Mouse (Mus musculus) spleen, postnatal 36 days (tissue): Measurements from ENCODE around the gene Sptbn1.

Experiments used
- DNase-seq, 2 experiments: peaks; one replicate each; pipeline ENCODE4 v3.0.0; 2022; ENCODE audit warnings: low spot score in 2 of 2, mixed read lengths in 1 of 2

Sptbn1 gene

GRCm38 (mm10) chr11:30132581-30132980 is 135.4 kb downstream of the Sptbn1 start:
- DNase-seq: no peak

DNA sequence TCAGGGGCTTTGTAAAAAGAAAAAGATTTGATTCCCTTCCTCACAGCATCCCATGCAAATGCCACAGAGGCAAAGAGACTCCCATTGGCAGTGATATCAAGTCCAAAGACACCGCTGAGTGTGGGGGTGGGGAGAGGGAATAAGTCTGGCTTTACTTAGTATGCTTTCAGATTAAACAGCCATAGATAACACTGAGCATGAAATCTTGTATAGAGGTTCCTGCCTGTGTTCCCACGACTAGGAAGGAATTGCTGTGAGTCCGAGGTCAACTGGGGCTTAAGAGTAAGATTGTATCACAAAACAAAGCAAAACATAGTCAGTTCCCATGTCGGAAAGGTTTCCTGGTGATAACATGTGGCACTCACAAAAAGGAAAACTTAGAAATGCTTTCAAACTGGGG is 136.3 kb downstream of the Sptbn1 start:
- no peak for DNase-seq

GRCm38 (mm10) chr11:30129339-30129738 is 138.6 kb downstream of the Sptbn1 start:
- no peak for DNase-seq

GRCm38 (mm10) chr11:30126840-30127239 is 141.1 kb downstream of the Sptbn1 start:
- DNase-seq: no peak

- DNase-seq: no peak
Measured at GRCm38 (mm10) chr11:30118038-30118437, 149.9 kb downstream of the Sptbn1 start.

GRCm38 (mm10) chr11:30113631-30114030 is 154.3 kb downstream of the Sptbn1 start:
- DNase-seq: no peak

DNA sequence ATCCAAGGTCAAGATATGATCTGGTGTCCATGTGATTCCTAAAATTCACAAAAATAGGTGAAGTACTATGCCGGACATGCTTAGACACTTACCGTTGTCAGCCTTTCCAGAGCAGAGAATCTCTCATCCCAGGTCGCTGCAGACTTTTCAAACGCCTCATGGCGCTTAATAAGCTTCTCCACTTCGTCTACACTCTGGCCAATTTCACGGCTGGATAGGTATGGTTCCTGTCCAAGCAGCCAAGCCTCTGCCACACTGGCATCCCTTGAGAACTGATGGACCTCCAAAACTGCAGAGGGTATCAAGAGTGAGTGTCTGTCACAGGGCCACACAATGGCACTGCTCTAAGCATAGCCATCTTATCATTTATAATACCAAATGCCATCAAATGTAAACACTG is 157.3 kb downstream of the Sptbn1 start:
- no peak for DNase-seq

DNA sequence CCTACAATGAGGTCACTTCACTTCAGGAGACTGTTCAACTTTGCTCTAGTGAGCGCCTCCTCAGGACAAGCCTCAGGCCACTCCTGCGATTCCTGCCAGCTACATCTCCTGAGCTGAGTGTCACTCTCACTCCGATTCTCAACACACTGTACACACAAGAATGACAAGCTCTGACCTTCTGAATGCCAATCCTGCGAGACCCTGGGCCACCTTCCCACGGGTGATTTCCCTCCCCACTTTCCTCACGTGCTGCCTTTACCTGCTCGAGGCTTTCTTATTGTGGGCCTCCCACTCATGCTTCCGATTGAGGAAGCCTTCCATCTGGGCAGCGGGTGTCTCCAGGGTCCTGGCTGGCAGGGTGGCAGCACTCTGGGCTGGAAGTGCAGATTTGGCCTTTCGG is 163.8 kb downstream of the Sptbn1 start:
- DNase-seq: no peak

GRCm38 (mm10) chr11:30102594-30102993 is 165.4 kb downstream of the Sptbn1 start:
- no peak for DNase-seq

- no peak for DNase-seq
Measured at GRCm38 (mm10) chr11:30101796-30102195, 166.2 kb downstream of the Sptbn1 start.

GRCm38 (mm10) chr11:30101162-30101561 is 166.8 kb downstream of the Sptbn1 start:
- DNase-seq: no peak

DNA sequence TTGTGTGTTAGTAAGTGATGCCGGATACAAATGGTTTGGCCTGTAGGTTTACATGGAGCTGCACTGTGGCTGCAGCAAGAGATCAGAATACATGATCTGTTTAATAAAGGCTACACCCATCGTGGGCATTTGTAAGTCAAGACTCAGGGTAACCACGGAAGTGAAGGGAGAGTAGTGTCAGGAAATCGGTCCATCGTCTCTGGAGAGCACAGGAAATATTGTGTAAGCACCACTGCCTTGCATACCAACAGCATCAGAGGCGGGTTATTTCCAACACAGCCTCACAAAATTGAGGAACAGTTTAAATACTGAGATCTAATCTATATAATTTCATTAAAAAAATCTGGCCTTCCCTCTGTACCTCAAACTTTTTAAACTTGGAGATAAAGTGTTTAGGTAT is 168.1 kb downstream of the Sptbn1 start:
- no peak for DNase-seq

DNA sequence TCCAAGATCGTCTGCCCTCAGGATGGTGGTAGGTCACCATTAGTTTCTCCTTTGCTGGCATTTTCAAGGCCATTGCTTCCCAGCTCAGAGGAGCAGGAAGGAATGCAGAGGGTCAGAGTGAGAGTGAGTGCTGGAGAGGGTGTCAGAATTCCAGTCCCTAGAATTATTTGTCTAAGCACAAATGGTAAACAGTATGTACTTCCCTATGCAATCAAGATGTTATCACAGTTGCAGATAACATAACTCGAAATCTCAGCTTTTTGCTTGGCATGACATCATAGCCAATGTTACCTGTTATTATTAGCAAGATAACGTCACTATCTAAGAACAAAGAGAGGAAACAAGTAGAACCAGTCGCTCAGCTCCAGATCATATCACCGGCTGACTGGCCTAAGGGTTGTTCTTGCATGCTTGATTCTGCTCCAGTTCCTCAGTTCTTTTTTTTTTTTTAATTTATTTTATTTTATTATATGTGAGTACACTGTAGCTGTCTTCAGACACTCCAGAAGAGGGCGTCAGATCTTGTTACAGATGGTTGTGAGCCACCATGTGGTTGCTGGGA is 172.7 kb downstream of the Sptbn1 start:
- DNase-seq: no peak

DNA sequence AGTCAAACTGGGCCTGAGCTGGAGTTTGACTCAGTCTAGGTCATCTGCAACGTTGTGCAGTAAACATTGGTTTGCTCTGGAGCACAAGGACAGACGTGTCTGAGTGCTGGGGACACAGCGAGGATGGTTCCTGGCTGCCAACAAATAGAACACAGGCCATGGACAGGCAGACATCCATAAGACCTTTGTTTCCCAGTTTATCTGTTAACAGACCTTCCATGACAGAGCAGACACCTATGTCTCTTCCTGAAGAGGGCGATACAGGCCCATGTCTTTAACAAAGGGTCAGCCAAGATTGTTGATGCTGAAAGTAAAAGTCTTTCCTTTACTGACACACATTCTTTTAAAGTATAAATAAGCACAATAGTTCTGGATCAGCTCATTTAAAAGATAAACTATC is 176.1 kb downstream of the Sptbn1 start:
- no peak for DNase-seq

- no peak for DNase-seq
Measured at GRCm38 (mm10) chr11:30085114-30085513, 182.9 kb downstream of the Sptbn1 start.

- DNase-seq: no peak
Measured at GRCm38 (mm10) chr11:30057299-30057698, 210.7 kb downstream of the Sptbn1 start.
